Mouse (Mus musculus): ENCODE measurements around the gene Gcnt1.

Gcnt1 gene

GRCm38 (mm10) chr19:17372701-17373100, at the start of gene Gcnt1:
Gene Gcnt1, minus strand, starts transcription at chr19:17372844.
- no peak for DNase-seq (ENCODE audit: low read depth, low spot score)

GRCm38 (mm10) chr19:17417855-17418254, 45.2 kb upstream of the Gcnt1 start:
- no peak for DNase-seq (ENCODE audit: low read depth, low spot score)

- no peak for DNase-seq (ENCODE audit: low read depth, low spot score)
These were observed 40.3 kb upstream of the Gcnt1 start for GRCm38 (mm10) chr19:17412915-17413459.

GRCm38 (mm10) chr19:17410465-17411065, 37.9 kb upstream of the Gcnt1 start:
- no peak for DNase-seq (ENCODE audit: low read depth, low spot score)

- DNase-seq (ENCODE audit: low read depth, low spot score): no peak
These were observed 36.7 kb upstream of the Gcnt1 start for GRCm38 (mm10) chr19:17409351-17409750.

GRCm38 (mm10) chr19:17408591-17408990, 35.9 kb upstream of the Gcnt1 start:
- DNase-seq (ENCODE audit: low read depth, low spot score): no peak

GRCm38 (mm10) chr19:17406823-17407222, 34.2 kb upstream of the Gcnt1 start:
- DNase-seq (ENCODE audit: low read depth, low spot score): no peak

- no peak for DNase-seq (ENCODE audit: low read depth, low spot score)
These were observed 30.5 kb upstream of the Gcnt1 start for GRCm38 (mm10) chr19:17403175-17403574.

GRCm38 (mm10) chr19:17400571-17400970, 27.9 kb upstream of the Gcnt1 start:
- no peak for DNase-seq (ENCODE audit: low read depth, low spot score)

GRCm38 (mm10) chr19:17399965-17400364, 27.3 kb upstream of the Gcnt1 start:
- no peak for DNase-seq (ENCODE audit: low read depth, low spot score)

GRCm38 (mm10) chr19:17397922-17398321, 25.3 kb upstream of the Gcnt1 start:
- DNase-seq (ENCODE audit: low read depth, low spot score): no peak

- DNase-seq (ENCODE audit: low read depth, low spot score): no peak
These were observed 24.2 kb upstream of the Gcnt1 start for GRCm38 (mm10) chr19:17396802-17397201.

- peak; percentile 96 for DNase-seq (ENCODE audit: low read depth, low spot score)
These were observed 21.4 kb upstream of the Gcnt1 start, which contains the start of gene Rfk for GRCm38 (mm10) chr19:17393841-17394591. Gene Rfk, plus strand, starts transcription at chr19:17394043.

- no peak for DNase-seq (ENCODE audit: low read depth, low spot score)
These were observed 20.2 kb upstream of the Gcnt1 start for GRCm38 (mm10) chr19:17392866-17393265.

GRCm38 (mm10) chr19:17388404-17388803, 15.8 kb upstream of the Gcnt1 start:
- peak; percentile 44 for DNase-seq (ENCODE audit: low read depth, low spot score)

- DNase-seq (ENCODE audit: low read depth, low spot score): no peak
These were observed 13.8 kb upstream of the Gcnt1 start for GRCm38 (mm10) chr19:17386424-17386823.

GRCm38 (mm10) chr19:17385426-17385825, 12.8 kb upstream of the Gcnt1 start:
- DNase-seq (ENCODE audit: low read depth, low spot score): peak; percentile 7

- DNase-seq (ENCODE audit: low read depth, low spot score): no peak
These were observed 12.4 kb upstream of the Gcnt1 start for GRCm38 (mm10) chr19:17385022-17385421.

- no peak for DNase-seq (ENCODE audit: low read depth, low spot score)
These were observed 10.3 kb upstream of the Gcnt1 start for GRCm38 (mm10) chr19:17382807-17383397.

GRCm38 (mm10) chr19:17380549-17380948, 7.9 kb upstream of the Gcnt1 start:
- peak; percentile 36 for DNase-seq (ENCODE audit: low read depth, low spot score)

- no peak for DNase-seq (ENCODE audit: low read depth, low spot score)
These were observed 6.2 kb upstream of the Gcnt1 start for GRCm38 (mm10) chr19:17378845-17379244.

GRCm38 (mm10) chr19:17369581-17369980, 3.1 kb downstream of the Gcnt1 start:
- no peak for DNase-seq (ENCODE audit: low read depth, low spot score)
